ENCODE assay signal across 8 mouse cellular contexts in genomic region chr17:36950981-36951947, GRCm38 (mm10). TPM values are rescaled to one million over a fixed set of nuclear protein-coding genes. Genes with fewer than 3 reads are reported as not detected.
DNase-seq lines count a peak whose midpoint lies in the region; ATAC-seq lines count a peak whose summit lies in the region.

Gene Ppp1r11 (minus strand): TSS chr17:36951741.

- peaks cover 39% of the 10 kb centered on the region for H3K36me3 ChIP-seq in heart, embryonic 14.5 days (ENCODE audit: control insufficient read depth, insufficient read depth, low read length)
- H3K36me3 ChIP-seq in liver, embryonic 13.5 days, result peaks cover 23% of the 10 kb centered on the region
- H3K36me3 ChIP-seq in stomach, embryonic 16.5 days (ENCODE audit: control insufficient read depth, insufficient read depth, low read length), result no peaks in the 10 kb centered on the region

- ATAC-seq in CD4-positive, CD25-positive, alpha-beta regulatory T cell, adult 4 months, result peak; percentile 96
- peak; percentile 98 for ATAC-seq in heart, embryonic 14.5 days (ENCODE audit: insufficient number of reproducible peaks, insufficient read depth, low FRiP score, low read depth)
- ATAC-seq in liver, embryonic 13.5 days (ENCODE audit: low read depth), result peak; percentile 97
- peak; percentile 98 for ATAC-seq in stomach, embryonic 16.5 days (ENCODE audit: insufficient read depth, low FRiP score)

- peak within 1 kb of the TSS; percentile 66 to 95 for H3K4me3 ChIP-seq in heart, embryonic 14.5 days (ENCODE audit: control insufficient read depth in 1 of 2, insufficient read depth in 1 of 2, low read depth in 1 of 2, low read length in 2 of 2)
- peak within 1 kb of the TSS; percentile 80 for H3K4me3 ChIP-seq in liver, embryonic 13.5 days (replicated peaks)
- H3K4me3 ChIP-seq in stomach, embryonic 16.5 days (replicated peaks; ENCODE audit: low read length), result peak within 1 kb of the TSS; percentile 71

- H3K4me1 ChIP-seq in heart, embryonic 14.5 days (ENCODE audit: control insufficient read depth in 2 of 2, insufficient read depth in 2 of 2, low read length in 2 of 2), result peaks cover 6 to 15% of the 10 kb centered on the region in 2 experiments
- peaks cover 26% of the 10 kb centered on the region for H3K4me1 ChIP-seq in liver, embryonic 13.5 days (replicated peaks)
- H3K4me1 ChIP-seq in stomach, embryonic 16.5 days (ENCODE audit: control insufficient read depth, insufficient read depth, low read length), result peaks cover 10% of the 10 kb centered on the region

- H3K4me2 ChIP-seq in heart, embryonic 14.5 days (ENCODE audit: low read length), result peak within 1 kb of the TSS; percentile 78
- peak within 1 kb of the TSS; percentile 81 for H3K4me2 ChIP-seq in liver, embryonic 13.5 days
- peak within 1 kb of the TSS; percentile 63 for H3K4me2 ChIP-seq in stomach, embryonic 16.5 days (ENCODE audit: low read depth, low read length)

- no peaks in the 10 kb centered on the region for H3K9me3 ChIP-seq in heart, embryonic 14.5 days (ENCODE audit: control insufficient read depth, low read length)
- H3K9me3 ChIP-seq in liver, embryonic 13.5 days (replicated peaks), result no peaks in the 10 kb centered on the region
- no peaks in the 10 kb centered on the region for H3K9me3 ChIP-seq in stomach, embryonic 16.5 days (replicated peaks; ENCODE audit: control insufficient read depth, low read length)

- 3% methylated on average over 36 of the region's 36 CpGs for WGBS in heart, embryonic 14.5 days
- WGBS in liver, embryonic 13.5 days (ENCODE audit: insufficient replicate concordance), result under 1% methylated on average over 36 of the region's 36 CpGs
- 2% methylated on average over 36 of the region's 36 CpGs for WGBS in stomach, embryonic 16.5 days

- peak within 1 kb of the TSS; percentile 62 to 64; a peak in 3 of 4 replicates for H3K27ac ChIP-seq in heart, embryonic 14.5 days (replicated peaks in 1 of 2; ENCODE audit: control insufficient read depth in 1 of 2, insufficient read depth in 1 of 2, low read depth in 2 of 2, low read length in 2 of 2)
- H3K27ac ChIP-seq in liver, embryonic 13.5 days, result peak within 1 kb of the TSS; percentile 61
- peak within 1 kb of the TSS; percentile 58; the same call in 1 of the 2 replicates for H3K27ac ChIP-seq in stomach, embryonic 16.5 days (ENCODE audit: low read length)

- H3K9ac ChIP-seq in heart, embryonic 14.5 days (ENCODE audit: low read length), result peak within 1 kb of the TSS; percentile 80
- peak within 1 kb of the TSS; percentile 82 for H3K9ac ChIP-seq in liver, embryonic 13.5 days
- H3K9ac ChIP-seq in stomach, embryonic 16.5 days (ENCODE audit: low read length), result peak within 1 kb of the TSS; percentile 81

- H3K27me3 ChIP-seq in heart, embryonic 14.5 days (ENCODE audit: control insufficient read depth, insufficient read depth, low read length), result peaks cover 5% of the 10 kb centered on the region
- H3K27me3 ChIP-seq in liver, embryonic 13.5 days, result peaks cover 32% of the 10 kb centered on the region
- H3K27me3 ChIP-seq in stomach, embryonic 16.5 days (ENCODE audit: control insufficient read depth, insufficient read depth, low read length), result no peaks in the 10 kb centered on the region

- DNase-seq in c-Kit-negative CD71-positive TER-119-positive erythroid progenitor cells, embryonic 14.5 days (ENCODE audit: low read depth, low spot score), result peak; percentile 89
- peak; percentile 97 for DNase-seq in fibroblast of lung, adult 2 months (ENCODE audit: low read depth)
- peak; percentile 97 for DNase-seq in kidney, postnatal 14 days
- peak; percentile 91 for DNase-seq in liver, embryonic 13.5 days
- peak; percentile 97 for DNase-seq in neural tube, embryonic 10.5 days (ENCODE audit: extremely low spot score, low spot score)

RNA-seq across cellular contexts. Expression of gene Ppp1r11, which starts in this region (rescaled TPM):
- 100 to 1,000 TPM; 196 to 201 TPM for polyA plus RNA-seq in CD4-positive, CD25-positive, alpha-beta regulatory T cell, adult 4 months (2017; shearing (Covaris generic))
- 95.7 and 98.4 TPM in 2 replicates for polyA plus RNA-seq in heart, embryonic 14.5 days (2014; fragmentation: Nextera tagmentation; extraction: Ambion mirVana)
- polyA plus RNA-seq in liver, embryonic 13.5 days (2015; fragmentation: Nextera tagmentation; extraction: Ambion mirVana), result 38.7 and 40.1 TPM in 2 replicates
- polyA plus RNA-seq in stomach, embryonic 16.5 days (2015; fragmentation: Nextera tagmentation; extraction: Ambion mirVana), result 97.4 and 109 TPM in 2 replicates

Comparison
In these comparisons a context has a peak if more than half of its experiments do, and no peak if none do; other contexts are left out.
1. Peak in every context shown above with its lines: DNase-seq, ATAC-seq, H3K4me3 ChIP-seq and H3K27ac ChIP-seq.